Comparison of ENCODE assay signal across 27 mouse cellular contexts in genomic region chr6:72774275-72774674, GRCm38 (mm10).
"Had no signal": no experiment of that assay in that cellular context is flagged by ENCODE, and none has a peak within 500 bp of the region (broad histone marks: within the 10 kb centered on the region; RNA-seq: fewer than 3 reads in every experiment).

No protein-coding gene starts in this region.

- ATAC-seq: hindbrain, embryonic 16.5 days; inflammation-experienced regulatory T-cells, adult 6 months; intestine, embryonic 15.5 days; intestine, postnatal 0 days had no signal

- H3K9me3 ChIP-seq: heart, embryonic 10.5 days; heart, embryonic 12.5 days; hindbrain, embryonic 10.5 days; intestine, embryonic 15.5 days; kidney, embryonic 15.5 days; liver, embryonic 13.5 days; liver, embryonic 15.5 days had no signal

- H3K27me3 ChIP-seq: heart, embryonic 12.5 days; hindbrain, embryonic 12.5 days; intestine, embryonic 15.5 days; kidney, embryonic 15.5 days; liver, embryonic 13.5 days; liver, embryonic 15.5 days had no signal

- DNase-seq: gastrocnemius, adult 2 months; gastrocnemius, postnatal 10 days; gastrocnemius, postnatal 25 days; heart, adult 18-20 months; heart, postnatal 10 days; heart, postnatal 4 days; kidney, adult 18-20 months; kidney, adult 9 months; kidney, postnatal 14 days; kidney, postnatal 4 days; liver; liver, embryonic 13.5 days had no signal

- H3K4me1 ChIP-seq: hindbrain, embryonic 12.5 days had no signal

- H3K27ac ChIP-seq: gastrocnemius, adult 2 months; heart, embryonic 10.5 days; hindbrain, embryonic 10.5 days; hindbrain, embryonic 12.5 days; hindbrain, embryonic 14.5 days; intestine, embryonic 15.5 days; kidney, embryonic 15.5 days; kidney, postnatal 0 days; layer of hippocampus, adult 2 months; left cerebral cortex, adult 2 months; liver, embryonic 13.5 days; liver, embryonic 15.5 days had no signal

- H3K4me3 ChIP-seq: gastrocnemius, adult 2 months; heart, embryonic 10.5 days; heart, embryonic 12.5 days; hindbrain, embryonic 10.5 days; hindbrain, embryonic 12.5 days; intestine, embryonic 15.5 days; kidney, embryonic 15.5 days; layer of hippocampus, adult 2 months; left cerebral cortex, adult 2 months; liver, embryonic 13.5 days; liver, embryonic 15.5 days had no signal

- H3K4me2 ChIP-seq: heart, embryonic 12.5 days; hindbrain, embryonic 12.5 days; hindbrain, embryonic 14.5 days; intestine, embryonic 15.5 days; kidney, embryonic 15.5 days; liver, embryonic 11.5 days; liver, embryonic 13.5 days; liver, embryonic 15.5 days had no signal

- H3K9ac ChIP-seq: heart, embryonic 12.5 days; hindbrain, embryonic 12.5 days; hindbrain, embryonic 14.5 days; intestine, embryonic 15.5 days; kidney, embryonic 15.5 days; liver, embryonic 13.5 days; liver, embryonic 15.5 days had no signal

- H3K36me3 ChIP-seq: liver, embryonic 15.5 days had no signal
